Mouse (Mus musculus) NIH3T3 (cell line): ENCODE data around the gene Iqcd.

Experiments used
- DNase-seq: peaks from one replicate; pipeline ENCODE4 v3.0.0-alpha.2; 2012; ENCODE audit warnings: low read depth

Iqcd gene

DNA sequence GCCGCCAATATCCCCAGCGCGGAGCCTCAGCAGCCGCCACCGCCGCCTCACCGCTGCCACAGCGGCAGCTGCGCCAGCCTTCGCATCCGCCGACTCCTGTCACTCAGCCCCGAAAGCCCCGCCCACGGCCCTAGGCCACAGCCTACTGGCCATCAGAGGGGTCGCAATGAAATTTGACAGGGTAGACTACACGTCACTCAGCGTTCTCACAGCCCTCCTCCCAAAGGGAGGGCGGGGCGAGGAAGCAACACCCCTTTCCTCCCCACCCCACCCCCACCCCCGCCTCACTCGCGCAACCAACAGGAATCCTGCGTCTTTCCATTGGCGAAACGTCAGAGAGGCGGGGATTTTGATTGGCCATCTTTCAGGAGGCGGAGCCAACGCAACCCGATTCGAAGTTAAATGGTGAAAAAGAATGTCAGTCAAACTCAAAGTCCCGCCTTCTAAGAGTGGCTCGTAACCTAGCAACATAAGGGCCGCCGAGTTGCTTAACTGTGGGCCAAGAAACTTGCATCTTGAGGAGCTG lies at the start of gene Iqcd, which contains the start of gene Tpcn1:
Gene Iqcd, plus strand, starts transcription at position 448 of the 526 bp plus-strand sequence.
Gene Tpcn1, minus strand, starts transcription at position 105 of the 526 bp plus-strand sequence.
- peak; percentile 99 for DNase-seq

- no peak for DNase-seq
Observed at GRCm38 (mm10) chr5:120548236-120548850, 40.5 kb upstream of the Iqcd start.

GRCm38 (mm10) chr5:120550137-120550536 lies 38.7 kb upstream of the Iqcd start:
- DNase-seq, result no peak

- DNase-seq, result no peak
Observed at GRCm38 (mm10) chr5:120550673-120551072, 38.1 kb upstream of the Iqcd start.

DNA sequence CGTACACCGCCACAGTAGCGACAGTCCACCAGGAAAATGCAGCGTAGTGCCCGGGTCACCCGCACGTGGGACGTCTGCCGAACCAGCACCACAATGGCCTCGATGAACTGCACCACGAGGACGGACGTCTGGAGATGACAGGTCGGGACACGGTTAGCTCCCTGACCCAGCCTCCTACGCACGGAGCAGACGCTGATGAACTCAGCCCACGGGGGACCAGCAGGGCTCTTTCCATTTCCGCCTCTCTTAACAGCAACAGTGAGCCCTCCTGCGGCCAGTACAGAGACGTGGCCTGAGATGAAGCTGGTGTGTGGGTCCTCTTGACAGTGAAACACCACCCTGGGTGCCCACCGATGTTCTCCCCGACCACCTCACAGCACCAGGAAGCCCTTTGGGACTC lies 32.9 kb upstream of the Iqcd start:
- no peak for DNase-seq

DNA sequence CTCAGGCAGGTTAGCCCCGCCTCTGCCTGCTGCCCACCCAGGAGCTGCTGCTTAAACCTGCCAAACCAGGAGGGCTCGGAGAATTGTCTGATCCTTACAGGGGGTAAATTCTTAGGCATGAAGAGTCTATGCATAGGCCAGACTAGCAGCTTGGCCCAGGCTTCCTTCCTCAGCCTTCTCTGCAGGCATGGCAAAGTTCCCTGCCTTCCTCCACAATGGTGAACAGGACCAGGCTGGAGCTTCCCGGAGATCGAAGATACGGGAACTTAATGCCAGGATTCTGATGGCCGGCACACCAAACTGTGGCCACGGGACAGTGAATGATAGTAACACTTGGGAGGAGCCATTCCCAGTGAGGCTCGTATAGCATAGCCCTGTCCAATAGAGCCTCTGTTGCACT lies 30.8 kb upstream of the Iqcd start:
- no peak for DNase-seq

- peak; percentile 20 for DNase-seq
Observed at GRCm38 (mm10) chr5:120558762-120559161, 30.1 kb upstream of the Iqcd start.

DNA sequence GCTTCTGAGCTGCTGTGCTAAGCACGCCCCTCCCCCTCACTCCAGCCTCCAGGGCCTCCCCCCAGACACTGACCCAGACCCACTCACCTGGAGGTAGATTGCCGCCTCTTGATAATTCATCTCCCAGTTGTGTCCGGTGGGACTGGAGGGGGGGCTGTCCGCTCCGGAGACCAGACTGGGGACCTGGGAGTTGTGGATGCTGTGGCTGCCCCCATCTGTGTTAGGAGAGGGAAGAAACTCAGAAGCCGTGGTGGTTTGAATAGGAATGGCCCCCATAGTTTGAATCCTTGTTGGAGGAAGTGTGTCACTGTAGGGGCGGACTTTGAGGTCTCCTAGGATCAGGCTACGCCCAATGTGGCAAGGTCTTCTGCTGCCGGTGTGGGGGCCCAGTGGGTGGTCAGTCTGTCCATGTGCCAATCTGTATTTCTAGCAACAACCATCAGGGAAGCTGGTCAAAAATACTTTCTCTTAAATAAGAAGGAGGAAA lies 28.6 kb upstream of the Iqcd start:
- DNase-seq, result peak; percentile 16

DNA sequence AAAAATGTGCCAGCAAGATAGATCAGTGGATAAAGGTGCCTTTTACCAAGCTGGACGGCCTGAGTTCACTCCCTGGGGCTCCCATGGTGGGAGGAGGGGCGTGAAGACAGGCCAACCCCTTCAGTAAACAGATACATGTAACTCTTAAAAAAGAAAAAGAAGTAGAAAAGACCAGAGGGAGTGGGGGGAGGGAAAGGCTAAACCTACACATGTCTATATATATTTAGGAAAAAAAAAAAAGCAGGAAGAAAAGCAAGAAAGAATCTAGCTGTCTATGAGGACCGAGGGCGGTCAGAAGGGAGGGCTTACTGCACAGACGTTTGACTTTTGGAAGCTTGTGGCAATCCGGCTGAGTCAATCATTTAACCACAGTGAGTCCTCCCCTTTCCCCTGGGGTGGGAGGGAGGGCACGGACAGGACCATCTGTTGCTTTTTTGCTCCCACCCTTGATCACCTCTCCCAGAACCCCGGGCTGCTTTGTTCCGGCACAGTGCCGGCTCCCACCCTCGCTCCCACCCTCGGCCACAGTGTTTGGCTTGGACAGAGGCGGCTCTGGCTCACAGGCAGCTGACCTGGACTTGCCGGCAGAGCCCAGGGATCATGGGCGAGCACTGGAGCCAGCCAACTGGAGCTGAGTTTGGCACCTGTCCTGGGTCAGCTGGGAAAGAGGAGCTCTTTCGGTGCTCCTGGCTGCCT lies 28.1 kb upstream of the Iqcd start:
- DNase-seq, result peak; percentile 89

DNA sequence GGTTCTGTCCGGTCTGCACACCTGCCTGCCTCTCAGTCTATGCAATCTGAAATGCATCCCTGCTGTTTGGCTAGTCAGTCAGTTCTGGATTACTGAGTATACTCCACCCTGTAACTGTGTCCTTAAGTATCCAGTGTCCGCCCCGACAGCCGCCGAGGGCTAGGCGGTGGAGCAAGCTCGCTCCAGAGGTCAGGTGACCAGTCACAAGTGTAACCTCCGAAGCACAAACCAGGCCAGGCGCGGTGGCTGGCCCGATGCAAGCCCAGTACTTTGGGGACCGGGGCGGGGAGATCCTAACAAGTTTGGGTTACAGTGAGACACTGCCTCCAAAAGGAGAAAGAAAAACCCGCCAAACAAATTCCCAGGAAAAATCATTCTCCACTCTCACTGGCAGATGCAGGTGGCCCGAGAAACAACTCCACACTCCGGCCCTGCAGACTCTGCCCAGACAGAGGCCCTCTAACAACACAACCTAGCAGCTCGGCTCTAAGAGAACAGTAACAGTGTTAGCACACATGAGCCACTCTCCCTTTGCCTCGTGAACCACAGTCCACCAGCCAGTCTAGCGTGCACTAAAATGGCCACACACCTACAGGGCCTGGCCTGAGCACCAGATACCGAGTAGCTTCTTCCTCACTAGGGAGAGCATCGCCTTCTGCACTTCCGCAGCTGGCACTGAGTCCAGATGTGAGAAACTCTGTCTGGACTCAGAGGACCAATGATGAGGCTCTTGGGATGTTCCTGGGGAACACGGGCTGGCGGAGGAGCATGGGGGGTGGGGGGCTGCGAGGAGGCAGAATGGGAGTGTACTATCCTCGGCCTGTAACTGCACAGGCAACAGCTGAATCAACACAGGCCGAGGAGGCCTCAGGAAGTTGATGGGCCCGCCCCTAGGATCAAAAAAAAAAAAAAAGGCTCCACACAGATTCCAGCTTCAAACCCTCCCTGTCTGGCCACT lies 25.6 kb upstream of the Iqcd start:
- DNase-seq, result peak; percentile 55

GRCm38 (mm10) chr5:120563914-120564311 lies 24.9 kb upstream of the Iqcd start:
- no peak for DNase-seq

GRCm38 (mm10) chr5:120565171-120565905 lies 23.5 kb upstream of the Iqcd start:
- no peak for DNase-seq

DNA sequence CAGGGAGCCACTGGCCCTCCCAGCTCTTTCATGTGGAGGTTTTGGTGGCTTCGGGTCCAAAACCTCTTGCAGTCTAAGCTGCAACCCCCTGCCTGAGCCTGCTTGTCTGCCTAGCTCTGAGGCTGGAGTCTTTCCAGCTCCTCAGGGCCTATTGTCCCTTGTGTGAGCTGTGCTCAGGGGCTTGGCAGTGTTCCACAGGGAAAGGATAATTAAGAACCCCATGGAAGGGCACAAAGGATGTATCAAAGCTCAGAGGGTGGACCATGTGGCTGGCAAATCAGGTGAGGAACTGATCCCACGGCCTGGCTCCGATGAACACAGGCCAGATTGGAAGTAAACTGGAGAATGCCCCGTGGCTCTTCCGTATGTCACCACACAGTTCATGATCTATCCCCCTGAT lies 22.7 kb upstream of the Iqcd start:
- no peak for DNase-seq

GRCm38 (mm10) chr5:120566681-120567252 lies 22.0 kb upstream of the Iqcd start:
- no peak for DNase-seq

- DNase-seq, result no peak
Observed at GRCm38 (mm10) chr5:120567253-120567701, 21.5 kb upstream of the Iqcd start.

- DNase-seq, result no peak
Observed at GRCm38 (mm10) chr5:120567761-120568211, 21.0 kb upstream of the Iqcd start.

- DNase-seq, result no peak
Observed at GRCm38 (mm10) chr5:120568336-120568768, 20.5 kb upstream of the Iqcd start.

- no peak for DNase-seq
Observed at GRCm38 (mm10) chr5:120568964-120569363, 19.9 kb upstream of the Iqcd start.

GRCm38 (mm10) chr5:120569791-120570190 lies 19.0 kb upstream of the Iqcd start:
- no peak for DNase-seq

DNA sequence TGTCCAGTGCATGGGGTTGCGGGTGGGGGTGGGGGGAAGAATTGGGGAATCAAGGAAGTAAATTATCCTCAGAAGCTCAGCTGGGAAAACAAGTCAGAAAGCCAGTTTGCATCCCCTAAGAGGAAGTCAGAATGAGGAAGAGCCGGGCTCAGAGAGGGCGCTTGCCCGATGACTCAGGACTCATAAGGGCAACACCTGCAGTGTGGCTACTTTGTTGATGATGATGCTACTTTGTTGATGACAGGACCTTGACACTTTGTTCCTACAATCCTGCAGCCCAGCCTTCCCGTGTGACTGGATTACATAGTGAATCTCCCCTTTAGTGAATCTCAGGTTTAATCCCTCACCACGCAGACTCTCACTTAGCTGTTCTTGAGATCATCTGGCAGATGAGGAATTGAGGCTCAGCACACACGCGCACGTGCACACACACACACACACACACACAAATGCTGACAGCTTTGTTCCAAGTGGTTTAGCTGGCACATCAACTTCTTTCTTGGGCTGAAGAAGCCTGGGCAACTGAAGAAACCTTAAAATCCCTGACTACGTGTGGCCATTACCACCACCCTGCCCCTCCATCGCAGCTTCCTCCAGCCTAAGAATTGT lies 18.4 kb upstream of the Iqcd start:
- DNase-seq, result no peak
